Mouse (Mus musculus) layer of hippocampus, postnatal 25 days (tissue): ENCODE data around the gene A630001G21Rik. TPM values are rescaled to one million over a fixed set of nuclear protein-coding genes. Genes with fewer than 3 reads are reported as not detected.

Experiments
- DNase-seq, 2 experiments: peaks; one replicate each; pipeline ENCODE4 v3.0.0; 2022; ENCODE audit warnings: mixed read lengths in 2 of 2, low spot score in 1 of 2; ENCODE audit errors: extremely low spot score in 1 of 2
- total RNA-seq, 2 experiments: library from RNA; stranded (reverse); gene quantifications; 2 replicates each; pipeline ENCODE4 v1.2.3; 2021

A630001G21Rik gene
- total RNA-seq, 2 experiments from 2014 or later, result 0.44 to 0.75 TPM

DNA sequence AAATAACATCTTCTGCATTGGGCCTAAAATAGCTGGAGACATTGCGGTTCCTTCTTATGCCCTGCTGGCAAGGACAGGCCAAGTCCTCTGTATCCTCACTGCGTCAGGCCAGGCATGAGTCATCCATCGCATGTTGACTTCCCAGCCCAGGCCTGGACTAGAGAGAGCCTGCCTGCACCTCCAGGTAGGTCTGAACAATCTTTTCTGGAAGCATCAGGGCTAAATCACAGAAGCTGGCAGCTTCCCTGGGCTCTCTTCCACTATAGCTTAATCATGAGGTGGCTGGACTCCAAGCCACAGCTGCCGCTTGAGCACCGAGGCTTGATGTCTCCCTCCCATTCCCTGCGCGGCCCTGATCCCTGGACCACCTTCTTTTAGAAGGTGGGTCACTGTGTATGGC lies 3.3 kb downstream of the A630001G21Rik start:
- no peak for DNase-seq

DNA sequence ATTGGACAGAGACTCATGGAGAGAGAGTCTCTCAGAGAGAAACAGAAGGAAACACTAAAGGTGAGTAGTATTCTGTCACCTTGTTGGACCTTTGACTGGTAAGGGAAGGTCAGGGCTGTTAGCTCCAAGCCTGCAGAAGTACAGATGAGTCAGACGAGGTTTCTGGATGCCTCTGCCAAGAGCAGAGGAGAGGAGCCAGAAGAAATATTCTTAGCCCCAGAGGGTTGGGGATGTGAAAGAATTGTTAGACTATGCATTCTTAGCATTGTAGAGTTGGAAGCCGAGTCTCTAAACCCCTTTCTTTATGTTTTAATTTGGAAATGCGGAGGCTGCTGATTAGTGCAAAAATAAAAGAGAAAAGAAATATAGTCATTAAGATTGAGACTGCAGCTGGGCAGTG lies 6.5 kb downstream of the A630001G21Rik start:
- no peak for DNase-seq

DNA sequence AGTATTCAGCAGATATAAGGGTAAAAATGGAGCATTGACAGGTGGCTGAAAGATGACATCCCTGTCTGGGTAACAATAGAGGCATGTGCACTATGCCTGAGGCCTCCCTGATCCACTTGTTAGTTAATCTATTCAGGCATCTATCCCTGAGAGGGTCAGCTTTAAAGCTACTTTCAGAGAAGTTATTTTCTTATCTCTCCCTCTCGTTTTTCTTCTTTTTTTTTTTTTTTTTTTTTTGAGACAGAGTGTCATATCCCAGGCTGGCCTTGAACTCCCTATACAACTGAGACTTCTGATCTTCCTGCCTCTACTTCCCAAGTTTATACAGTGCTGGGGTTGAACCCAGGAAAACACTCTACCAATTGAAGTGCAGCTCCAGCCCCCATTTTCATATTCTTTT lies 10.7 kb downstream of the A630001G21Rik start:
- DNase-seq, result no peak

DNA sequence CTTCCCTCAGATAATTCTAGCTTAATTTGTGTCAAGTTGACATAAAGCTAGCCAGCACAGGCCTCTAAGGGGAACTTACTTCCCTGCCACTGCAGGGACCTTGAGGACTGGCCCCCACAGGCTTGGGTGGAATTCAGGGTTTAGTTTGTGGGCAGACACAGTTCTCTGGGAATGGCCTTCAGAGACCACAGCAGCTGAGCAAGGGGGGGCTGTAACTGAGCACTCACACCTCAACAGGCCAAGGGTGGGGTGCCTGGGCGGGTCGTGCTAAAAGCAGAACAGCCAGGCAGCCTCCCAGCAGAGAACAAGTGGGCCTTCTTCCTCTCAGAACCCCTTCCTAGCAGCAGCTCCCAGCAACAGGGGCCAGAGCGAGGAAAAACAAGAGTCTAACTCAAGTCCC lies 12.3 kb downstream of the A630001G21Rik start:
- DNase-seq, result no peak

DNA sequence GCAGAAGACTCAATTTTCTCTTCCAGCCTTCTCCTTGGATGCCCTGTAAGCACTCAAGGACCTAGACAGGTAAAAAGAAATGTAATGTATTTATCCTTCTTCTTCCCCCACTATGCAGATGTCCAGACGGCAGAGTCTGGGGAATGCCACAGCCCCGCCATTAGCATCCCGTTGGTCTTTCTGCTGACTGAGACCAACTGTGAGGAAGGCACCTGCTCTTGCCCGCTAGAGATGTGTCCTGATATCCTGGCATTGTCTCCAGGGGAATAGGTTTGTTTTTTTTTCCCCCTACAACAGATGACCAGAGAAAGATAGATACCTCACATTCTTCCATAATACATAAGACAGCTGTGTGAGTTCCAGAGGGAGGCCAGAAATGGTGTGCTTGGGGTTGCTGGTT lies 14.2 kb downstream of the A630001G21Rik start:
- no peak for DNase-seq

DNA sequence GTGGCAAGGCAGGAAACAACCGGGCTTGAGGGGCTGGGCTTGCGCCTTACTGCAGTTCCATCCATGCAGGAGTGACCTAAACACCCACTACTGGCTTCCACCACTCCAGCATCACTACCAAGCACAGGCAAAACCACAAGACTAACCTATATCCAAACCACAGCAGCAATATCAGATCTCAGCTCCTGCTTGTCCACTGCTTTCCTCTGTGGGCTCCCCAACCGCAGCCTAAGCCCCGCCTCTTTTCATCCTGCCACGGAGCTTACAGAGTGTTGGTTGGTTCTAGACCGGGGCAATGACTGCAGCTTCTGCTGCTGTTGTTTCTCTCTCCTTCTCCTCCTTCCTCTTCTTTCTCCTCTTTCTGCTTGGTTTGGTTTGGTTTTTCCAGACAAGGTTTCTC lies 15.1 kb downstream of the A630001G21Rik start:
- DNase-seq, result no peak

DNA sequence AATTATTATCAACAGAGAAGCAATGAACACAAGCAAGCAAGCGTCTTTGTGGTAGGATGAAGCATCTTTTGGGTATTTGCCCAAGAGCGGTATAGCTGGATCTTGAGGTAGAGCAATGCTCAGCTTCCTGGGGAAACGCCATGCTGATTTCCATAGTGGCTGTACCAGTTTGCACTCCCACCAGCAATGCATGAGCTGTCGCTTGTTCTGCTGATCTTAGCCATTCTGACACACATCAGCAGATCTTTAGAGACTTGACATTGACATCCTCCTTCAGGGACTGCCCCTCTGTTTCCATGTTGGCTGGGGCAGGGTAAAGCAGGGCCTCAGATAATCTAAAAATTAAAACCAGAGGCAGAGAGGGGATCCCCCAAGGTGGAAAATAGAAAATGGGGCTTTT lies 16.8 kb downstream of the A630001G21Rik start:
- no peak for DNase-seq

DNA sequence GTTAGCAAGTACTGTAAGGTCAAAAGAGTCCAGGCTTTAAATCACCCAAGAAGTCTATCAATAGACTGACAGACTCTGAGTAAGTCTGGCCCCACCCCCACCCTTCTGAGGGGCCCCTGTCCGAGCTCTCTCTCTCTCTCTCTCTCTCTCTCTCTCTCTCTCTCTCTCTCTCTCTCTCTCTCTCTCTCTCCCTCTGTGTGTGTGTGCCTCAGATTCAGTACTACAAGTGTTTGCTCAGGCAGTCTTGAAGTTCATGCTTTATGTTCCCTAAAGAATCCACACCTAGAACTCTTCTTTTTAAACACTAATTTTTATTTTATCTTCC lies 19.5 kb downstream of the A630001G21Rik start:
- no peak for DNase-seq

DNA sequence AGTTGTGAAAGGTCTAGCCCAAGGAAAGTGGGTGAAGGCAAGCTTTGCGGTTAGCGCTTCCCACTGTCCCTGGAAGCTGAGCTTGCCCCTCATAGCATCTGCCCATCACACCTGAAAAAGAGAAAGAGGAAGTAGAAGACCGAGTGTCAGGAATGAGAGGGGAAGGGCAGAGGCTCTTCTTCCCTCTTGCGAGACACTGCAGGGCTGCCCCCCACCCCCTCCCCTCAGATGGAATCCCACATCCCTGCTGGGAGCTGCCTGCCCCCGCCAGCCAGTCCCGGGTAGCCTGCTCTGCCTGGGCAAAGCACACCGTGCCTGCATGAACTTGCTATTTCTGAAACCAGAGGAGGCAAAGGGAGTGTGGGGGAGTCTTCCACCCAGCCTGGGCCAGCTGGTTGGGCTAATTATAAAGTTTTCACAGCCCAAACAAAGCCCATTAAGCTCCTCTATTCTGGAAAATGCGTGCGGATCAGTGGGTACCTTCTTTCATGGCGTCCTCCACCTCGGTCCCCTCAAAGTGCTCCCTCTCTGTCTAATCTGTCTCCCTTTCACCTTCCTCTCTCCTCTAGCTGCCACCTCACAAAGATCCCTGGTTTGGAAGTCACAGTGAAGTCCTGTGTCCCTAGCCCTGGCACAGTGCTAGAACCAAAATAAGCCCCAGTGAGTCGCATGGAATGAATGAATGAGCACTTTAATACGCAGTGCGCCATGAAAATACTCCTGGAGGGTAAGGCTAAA lies 20.0 kb downstream of the A630001G21Rik start:
- DNase-seq, result no peak

DNA sequence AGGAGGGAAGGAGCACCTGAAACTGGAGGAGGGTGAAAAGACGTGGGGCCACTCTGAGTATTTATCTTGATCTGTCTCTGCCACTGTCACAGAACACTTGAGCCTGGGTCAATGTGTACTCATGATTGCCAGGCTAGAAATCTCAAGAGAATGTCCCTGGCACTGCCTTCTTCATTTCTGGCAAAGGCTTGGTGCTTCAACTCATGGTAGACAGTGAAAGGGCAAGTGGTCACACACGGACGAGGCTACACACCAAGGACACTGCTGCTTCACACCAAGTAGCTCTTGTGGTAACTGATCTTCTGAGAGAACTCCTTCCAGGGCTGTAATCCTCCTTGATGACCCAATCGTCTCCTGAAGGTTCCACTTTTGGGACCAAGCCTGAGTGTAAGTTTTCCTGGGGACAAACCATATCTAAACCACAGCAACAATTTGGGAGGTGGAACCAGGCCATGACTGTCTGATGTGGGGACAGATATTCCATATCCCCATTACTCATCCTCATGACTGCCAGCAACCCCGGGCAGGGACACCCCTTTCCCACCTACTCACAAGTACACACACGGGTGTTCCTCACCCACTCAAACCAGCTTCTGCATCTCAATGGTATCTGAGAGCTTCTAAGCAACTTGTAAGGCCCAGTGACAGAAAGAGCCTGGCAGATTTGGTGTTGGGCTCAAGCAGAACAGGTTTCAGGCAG lies 20.8 kb downstream of the A630001G21Rik start:
- DNase-seq, result no peak

DNA sequence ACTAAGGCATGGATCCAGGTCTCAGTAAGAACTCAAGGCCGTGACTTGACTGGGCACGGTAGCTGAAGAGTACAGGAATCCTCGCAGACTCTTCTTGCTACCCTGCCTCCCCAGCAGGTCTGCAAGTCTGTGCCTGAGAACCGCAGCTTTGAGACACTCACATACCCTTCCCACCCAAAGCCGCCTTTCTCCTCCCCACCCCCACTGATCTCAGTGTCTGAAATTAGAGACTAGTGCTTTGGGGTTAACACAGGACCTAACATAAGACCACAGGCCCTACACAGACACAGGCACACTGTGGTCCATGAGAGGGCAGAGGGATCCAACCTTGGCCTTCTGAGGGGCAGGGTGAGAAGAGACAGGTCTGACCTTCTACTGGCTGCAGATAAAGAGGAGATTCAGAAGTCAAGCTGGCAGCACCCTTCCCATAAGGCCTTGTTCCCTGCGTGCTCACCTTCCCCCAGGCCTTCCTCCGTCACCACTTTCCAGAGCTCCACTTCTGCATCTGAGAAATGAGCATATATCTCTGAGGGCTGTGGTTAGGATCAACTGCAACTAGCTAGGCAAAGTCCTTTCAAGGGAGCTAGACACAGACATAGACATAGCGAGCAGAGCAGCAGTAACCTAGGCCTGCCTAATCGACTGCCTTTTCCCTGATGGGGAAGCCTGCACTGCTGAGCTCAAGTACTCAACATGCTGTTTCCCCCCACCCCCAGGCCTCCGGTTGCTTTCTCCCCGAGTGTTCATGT lies 26.3 kb downstream of the A630001G21Rik start:
- no peak for DNase-seq

DNA sequence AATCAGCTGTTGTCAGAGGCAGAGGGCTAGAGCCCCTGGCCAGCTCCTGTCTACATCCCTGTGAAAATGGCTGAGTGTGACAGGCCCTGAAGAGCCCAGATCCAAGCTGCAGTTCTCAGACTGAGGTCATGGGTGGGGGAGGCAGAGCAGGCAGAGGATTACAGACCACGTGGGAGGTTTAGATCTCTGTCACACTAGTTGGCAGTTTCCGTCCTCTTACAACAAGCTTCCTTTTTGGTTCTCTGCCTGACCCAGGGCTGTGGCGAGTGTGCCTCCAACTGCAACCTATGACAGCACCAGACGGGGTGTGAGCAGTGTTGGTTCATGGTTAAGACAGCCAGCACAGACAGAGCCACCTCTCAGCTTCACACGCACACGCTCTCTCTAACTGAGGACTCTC lies 26.9 kb downstream of the A630001G21Rik start:
- DNase-seq, result no peak

DNA sequence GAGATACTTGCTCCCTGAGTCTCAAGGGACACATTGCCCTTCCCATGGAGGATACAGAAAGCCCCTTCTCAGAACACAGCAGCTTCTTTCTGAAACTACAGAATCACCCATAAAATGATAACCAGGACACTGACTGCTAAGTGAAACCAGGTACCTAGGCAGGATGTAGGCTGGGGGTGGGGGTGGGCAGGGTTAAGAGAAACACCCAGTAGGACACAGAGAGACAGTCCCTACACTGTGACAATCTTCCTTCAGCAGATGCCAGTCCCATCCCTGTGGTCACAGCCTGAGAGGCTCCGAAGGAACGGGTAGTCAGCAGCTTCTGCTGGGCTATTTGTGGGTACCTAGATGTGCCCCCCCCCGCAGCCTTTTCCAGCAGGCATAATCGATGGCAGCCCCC lies 27.8 kb downstream of the A630001G21Rik start:
- DNase-seq, result no peak

DNA sequence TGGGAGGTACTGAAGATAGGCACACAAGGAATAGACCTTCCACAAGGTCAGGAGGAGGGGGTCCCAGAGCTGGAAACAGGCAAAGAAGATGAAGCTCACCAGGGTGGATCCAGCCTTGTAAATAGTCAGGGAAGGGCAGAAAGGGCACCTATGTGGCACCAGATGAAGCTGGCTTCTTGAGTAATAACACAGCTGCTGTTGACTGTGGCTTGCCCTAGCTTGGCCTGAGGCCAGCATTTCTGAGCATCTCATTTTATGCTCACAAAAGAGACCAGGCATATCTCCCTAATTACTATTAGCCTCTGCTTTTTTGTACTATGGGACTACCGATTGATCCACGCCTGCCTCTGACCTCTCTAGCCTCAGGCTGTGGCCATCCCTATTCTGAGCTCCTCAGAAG lies 28.6 kb downstream of the A630001G21Rik start:
- DNase-seq, result no peak

DNA sequence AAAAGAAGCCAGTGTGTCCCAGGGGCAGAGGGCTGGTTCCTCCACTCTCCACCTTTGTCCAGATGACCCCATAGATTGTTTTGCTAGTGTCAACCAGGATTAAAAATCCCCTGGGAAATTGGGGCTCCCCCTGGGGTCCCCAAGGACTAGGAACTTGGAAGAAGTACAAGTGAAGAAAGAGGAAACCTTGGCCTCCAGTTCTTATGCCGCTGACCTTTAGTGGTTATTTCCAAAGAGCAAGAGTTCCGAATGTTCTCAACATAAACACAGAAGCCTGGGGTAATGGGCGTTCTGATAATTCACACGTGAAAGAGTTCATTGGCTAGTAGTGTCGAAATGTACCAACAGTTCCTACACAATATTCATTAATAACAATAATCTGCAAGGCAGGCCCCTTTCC lies 31.9 kb downstream of the A630001G21Rik start:
- no peak for DNase-seq

DNA sequence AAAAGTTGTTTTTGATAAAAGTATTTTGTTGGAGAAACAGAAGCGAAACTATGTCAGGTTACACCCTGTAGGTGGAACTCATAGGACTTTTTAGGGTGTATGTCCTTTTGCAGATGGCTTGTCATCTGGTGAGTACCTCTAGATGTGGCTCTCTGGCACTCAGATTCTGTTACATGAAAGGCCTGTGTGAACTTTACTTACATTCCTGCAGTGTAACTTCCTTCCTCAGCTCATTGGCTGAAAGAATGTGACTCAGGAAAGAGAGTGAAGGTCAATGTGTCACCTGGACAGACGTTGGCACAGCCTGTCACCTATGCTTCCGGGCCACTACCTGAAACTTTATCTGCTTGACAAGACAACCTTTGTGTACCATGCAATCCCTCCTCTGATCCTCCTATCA lies 33.9 kb downstream of the A630001G21Rik start:
- DNase-seq, result no peak

DNA sequence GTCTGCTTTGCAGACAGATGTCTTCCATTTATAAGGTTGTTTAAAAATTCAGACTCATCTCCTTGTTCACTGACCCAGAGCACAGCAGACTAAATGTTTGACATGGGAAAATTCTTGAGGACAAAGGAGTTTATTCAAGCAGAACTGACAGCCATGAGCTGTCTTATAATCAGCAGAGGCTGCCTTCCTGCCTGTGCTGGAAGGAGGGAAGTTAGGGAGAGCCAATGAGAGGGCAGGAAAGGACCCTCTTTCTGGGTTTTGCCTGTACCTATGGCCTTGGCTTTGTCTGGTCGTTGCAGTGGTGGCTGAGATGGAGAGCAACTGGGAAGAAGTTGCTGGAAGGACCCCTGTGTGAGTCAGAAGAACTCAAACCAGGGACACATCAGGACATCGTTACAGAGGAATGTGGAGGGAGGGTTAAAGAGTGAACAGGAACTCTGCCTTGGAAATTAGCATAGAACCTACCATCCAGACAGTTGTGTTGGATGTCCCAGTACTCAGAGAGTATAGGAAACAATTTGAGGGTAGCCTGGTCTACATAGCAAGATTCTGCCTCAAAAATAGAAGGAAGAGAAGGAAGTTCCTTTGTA lies 35.4 kb downstream of the A630001G21Rik start:
- DNase-seq, result no peak

DNA sequence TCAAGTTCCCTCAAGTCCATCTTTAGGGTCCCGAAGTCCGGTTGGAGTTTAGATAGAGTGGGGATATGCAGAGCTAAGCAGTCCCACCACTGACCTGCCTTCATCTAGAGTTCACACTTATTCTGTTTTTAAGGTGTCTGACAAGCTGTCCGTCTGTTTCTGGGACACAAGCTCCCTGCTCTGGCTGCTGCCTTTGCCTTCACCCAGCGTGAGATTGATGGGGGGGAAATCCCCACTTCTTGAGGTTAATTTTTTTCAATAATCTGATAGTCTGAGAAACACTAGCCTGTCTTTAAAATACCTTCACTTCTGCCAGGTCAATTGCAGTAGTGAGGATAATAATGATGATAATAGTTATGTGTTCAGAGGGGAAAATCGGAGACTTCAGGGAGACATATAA lies 36.1 kb downstream of the A630001G21Rik start:
- DNase-seq, result no peak

DNA sequence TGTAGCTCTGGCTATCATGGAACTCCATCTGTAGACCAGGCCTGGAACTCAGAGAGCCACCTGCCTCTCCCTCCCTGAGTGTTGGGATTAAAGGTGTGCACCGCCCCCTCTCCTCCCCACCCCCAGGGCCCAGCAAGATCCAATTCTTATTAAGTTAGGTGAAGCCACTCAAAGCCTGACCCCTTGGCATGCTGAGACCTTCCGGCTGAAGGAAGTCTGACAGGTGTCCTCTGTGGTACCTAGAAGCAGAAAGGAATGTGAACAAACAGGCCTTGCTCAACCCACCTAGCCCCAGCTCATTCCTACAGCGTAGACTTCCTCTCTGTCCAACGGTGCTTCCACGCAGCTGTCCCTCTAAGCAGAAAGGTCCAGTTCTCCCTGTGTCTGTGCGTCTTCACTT lies 37.5 kb downstream of the A630001G21Rik start:
- no peak for DNase-seq

DNA sequence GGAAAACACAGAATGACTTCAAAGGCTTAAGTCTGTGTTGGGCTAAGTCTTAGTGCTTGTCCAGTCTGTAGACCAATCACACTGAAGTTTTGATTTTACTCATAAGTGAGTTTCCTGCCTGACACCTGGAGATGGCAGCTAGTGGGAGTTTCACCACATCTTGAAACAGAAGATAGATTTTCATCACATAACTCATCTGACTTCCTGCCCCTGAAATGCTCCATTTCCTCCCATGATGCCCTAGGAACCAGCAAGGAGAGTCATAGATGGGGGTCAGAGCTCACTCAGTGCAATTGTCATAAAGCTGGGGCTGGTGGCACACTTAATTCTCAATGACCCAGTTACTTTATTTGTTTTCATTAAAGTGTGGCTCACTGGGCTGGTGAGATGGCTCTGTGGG lies 38.6 kb downstream of the A630001G21Rik start:
- DNase-seq, result no peak

DNA sequence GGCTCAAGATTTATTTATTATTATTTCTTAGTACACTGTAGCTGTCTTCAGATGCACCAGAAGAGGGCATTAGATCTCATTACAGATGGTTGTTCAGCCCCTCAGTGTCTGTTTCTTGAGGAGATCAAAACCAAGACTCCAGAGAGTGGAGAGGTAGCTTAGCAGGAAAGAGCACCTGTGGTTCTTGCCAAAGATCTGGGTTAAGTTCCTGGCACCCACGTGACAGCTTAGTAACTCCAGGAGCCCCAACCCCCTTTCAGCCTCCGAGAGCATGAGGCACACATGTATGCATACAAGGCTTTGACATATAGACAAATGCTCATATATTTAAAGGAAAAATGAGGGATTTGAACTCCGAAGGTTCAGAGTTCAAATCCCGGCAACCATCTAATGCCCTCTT lies 39.4 kb downstream of the A630001G21Rik start:
- no peak for DNase-seq
